Mouse (Mus musculus): ENCODE measurements at regions not wholly inside any gene's neighbourhood (a gene's known extent, or its start where the extent isn't known, plus 50 kb on each side); places are given as distances from the start of the nearest gene placed in this dataset.

GRCm38 (mm10) chr8:80250305-80251161 lies 192.7 kb upstream of the Hhip start:
- WGBS: 91% methylated on average over 7 of the region's 7 CpGs
- Histone ChIP-seq H3K4me3 (ENCODE audit: low read depth, low read length) (no peak overlapping the region), H3K4me1 (ENCODE audit: control insufficient read depth, insufficient read depth, low read length) (no peaks in the 10 kb centered on the region), H3K4me2 (replicated peaks; ENCODE audit: low read depth, low read length) (no peak overlapping the region), H3K36me3 (ENCODE audit: control insufficient read depth, insufficient read depth, low read length) (no peaks in the 10 kb centered on the region), H3K9me3 (ENCODE audit: control insufficient read depth, low read depth, low read length) (no peaks in the 10 kb centered on the region), H3K27ac (ENCODE audit: low read length) (no peak overlapping the region), H3K27me3 (ENCODE audit: control insufficient read depth, insufficient read depth, low read length) (no peaks in the 10 kb centered on the region), H3K9ac (replicated peaks; ENCODE audit: low read depth, low read length) (no peak overlapping the region)
- no peak for ATAC-seq (ENCODE audit: insufficient number of reproducible peaks, insufficient read depth, low FRiP score, low read depth)

DNA sequence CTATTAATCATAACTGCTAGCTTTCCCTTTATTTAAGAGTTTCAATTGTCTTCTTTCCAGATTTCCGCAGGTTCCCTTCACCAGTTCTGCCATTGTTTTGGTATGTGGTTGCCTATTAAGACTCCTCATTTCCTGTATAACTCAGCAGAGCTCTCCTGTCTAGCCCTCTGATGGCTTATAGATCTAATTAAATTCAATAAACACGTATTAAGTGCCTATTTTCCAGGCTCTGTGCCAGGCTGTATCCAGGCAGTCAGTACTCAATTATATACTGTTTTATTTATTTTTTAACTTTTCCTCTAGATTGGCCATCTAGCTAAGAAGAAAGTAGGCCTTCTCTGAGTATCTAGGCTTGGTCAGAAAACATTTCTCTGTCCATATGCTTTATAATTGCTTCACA lies 192.0 kb upstream of the Hhip start:
- Histone ChIP-seq H3K4me2 (replicated peaks; ENCODE audit: low read depth, low read length) (no peak overlapping the region), H3K27ac (ENCODE audit: low read length) (no peak overlapping the region), H3K36me3 (ENCODE audit: control insufficient read depth, insufficient read depth, low read length) (no peaks in the 10 kb centered on the region), H3K9me3 (ENCODE audit: control insufficient read depth, low read depth, low read length) (no peaks in the 10 kb centered on the region), H3K27me3 (ENCODE audit: control insufficient read depth, insufficient read depth, low read length) (no peaks in the 10 kb centered on the region), H3K9ac (replicated peaks; ENCODE audit: low read depth, low read length) (no peak overlapping the region), H3K4me3 (ENCODE audit: low read depth, low read length) (no peak overlapping the region), H3K4me1 (ENCODE audit: control insufficient read depth, insufficient read depth, low read length) (no peaks in the 10 kb centered on the region)
- 42% methylated on average over 2 of the region's 2 CpGs for WGBS
- ATAC-seq (ENCODE audit: insufficient number of reproducible peaks, insufficient read depth, low FRiP score, low read depth): no peak

DNA sequence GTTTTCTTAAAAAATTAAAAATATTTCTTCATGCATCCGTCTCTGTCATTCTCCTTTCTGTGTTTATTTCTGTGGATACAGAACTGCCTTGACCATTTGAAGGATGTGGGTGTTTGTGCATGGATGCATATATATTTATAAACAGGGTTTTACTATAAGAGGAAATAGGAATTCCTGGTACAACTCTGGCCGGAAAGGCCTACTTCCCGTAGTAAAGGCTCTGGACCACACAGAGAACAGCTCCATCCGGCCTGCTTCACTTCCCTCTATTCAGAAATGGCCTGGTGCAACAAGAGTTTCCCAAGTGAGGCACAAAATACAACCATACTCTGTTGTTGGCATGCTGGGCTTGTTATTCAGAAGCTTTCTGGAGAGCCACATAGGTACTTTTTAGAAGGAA lies 182.1 kb upstream of the Hhip start:
- Histone ChIP-seq H3K4me1 (ENCODE audit: control insufficient read depth, insufficient read depth, low read length) (no peaks in the 10 kb centered on the region), H3K4me2 (replicated peaks; ENCODE audit: low read depth, low read length) (no peak overlapping the region), H3K27me3 (ENCODE audit: control insufficient read depth, insufficient read depth, low read length) (no peaks in the 10 kb centered on the region), H3K4me3 (ENCODE audit: low read depth, low read length) (no peak overlapping the region), H3K9ac (replicated peaks; ENCODE audit: low read depth, low read length) (no peak overlapping the region), H3K27ac (ENCODE audit: low read length) (no peak overlapping the region), H3K9me3 (ENCODE audit: control insufficient read depth, low read depth, low read length) (no peaks in the 10 kb centered on the region), H3K36me3 (ENCODE audit: control insufficient read depth, insufficient read depth, low read length) (no peaks in the 10 kb centered on the region)
- ATAC-seq (ENCODE audit: insufficient number of reproducible peaks, insufficient read depth, low FRiP score, low read depth): no peak
- 76% methylated on average over 4 of the region's 4 CpGs for WGBS

DNA sequence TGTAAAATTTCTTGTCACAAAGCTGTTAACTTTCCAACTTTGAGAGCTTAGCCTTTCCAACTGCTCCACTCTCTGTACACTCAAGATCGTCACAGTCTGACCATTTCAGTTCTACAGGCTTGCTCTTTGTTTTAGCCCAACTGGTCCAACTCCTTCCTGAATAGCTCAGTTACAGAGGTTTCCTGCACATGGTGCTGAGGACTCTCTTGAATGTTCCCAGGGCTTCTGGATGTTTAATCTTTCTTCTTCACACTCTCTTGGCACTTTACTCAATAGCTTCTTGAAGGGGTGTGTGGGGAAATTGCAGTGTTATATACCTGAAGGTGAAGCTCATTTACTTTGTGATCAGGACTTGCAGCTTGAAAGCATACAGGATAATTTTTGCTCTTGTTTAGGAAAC lies 152.6 kb upstream of the Hhip start:
- no peak for ATAC-seq (ENCODE audit: insufficient number of reproducible peaks, insufficient read depth, low FRiP score, low read depth)
- Histone ChIP-seq H3K9ac (replicated peaks; ENCODE audit: low read depth, low read length) (no peak overlapping the region), H3K27me3 (ENCODE audit: control insufficient read depth, insufficient read depth, low read length) (no peaks in the 10 kb centered on the region), H3K27ac (ENCODE audit: low read length) (no peak overlapping the region), H3K4me1 (ENCODE audit: control insufficient read depth, insufficient read depth, low read length) (no peaks in the 10 kb centered on the region), H3K9me3 (ENCODE audit: control insufficient read depth, low read depth, low read length) (no peaks in the 10 kb centered on the region), H3K36me3 (ENCODE audit: control insufficient read depth, insufficient read depth, low read length) (no peaks in the 10 kb centered on the region), H3K4me3 (ENCODE audit: low read depth, low read length) (no peak overlapping the region), H3K4me2 (replicated peaks; ENCODE audit: low read depth, low read length) (no peak overlapping the region)
- 81% methylated on average over 1 of the region's 1 CpGs for WGBS

DNA sequence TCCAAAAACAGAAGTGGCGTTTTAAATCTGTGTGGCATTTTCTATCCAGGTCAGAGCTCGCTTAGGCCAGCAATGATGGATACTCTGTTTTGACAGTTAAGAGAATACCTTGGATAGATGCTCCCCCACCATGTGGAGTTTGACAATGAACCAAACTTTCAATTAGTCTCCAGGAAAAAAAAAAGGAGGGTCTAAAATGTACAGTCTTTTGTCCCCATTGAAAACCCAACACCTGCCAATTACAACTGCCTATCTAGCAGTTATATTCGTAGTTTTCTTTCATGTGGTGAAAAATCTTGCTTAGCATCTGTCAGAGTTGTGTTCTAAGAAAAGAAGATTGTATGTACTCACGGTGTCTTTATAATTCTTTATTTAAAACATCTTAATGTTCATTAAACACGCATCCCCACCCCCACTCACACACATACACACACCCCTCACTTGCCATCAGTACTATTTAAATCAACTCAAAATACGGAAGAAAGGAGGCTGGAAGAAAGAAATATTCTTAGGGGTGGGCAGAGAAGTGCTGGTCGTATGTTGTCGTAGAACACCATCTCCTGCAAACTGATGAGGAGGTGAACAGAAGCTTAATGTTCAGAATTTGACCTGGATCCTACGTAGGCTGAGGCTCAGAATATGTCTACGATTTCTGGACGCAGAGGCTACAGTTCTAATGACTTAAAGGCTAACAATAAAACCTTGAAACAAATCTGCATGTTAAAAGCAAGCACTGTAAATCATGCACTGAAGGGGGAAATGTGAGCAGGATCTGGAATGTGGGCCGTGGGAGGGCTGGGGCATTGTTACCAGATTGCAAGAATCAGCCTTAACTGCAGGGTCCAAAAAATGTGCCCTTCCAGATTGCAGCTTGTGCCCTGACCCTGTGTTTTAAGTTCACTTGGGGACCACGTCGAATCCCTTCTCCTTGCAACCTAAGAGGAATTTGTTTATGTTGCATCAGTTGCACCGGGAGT lies 147.2 kb upstream of the Hhip start:
- 53% methylated on average over 15 of the region's 15 CpGs for WGBS
- H3K9ac ChIP-seq (replicated peaks; ENCODE audit: low read depth, low read length): no peak overlapping the region
- H3K27me3 ChIP-seq (ENCODE audit: control insufficient read depth, insufficient read depth, low read length): no peaks in the 10 kb centered on the region
- no peak overlapping the region for H3K4me2 ChIP-seq (replicated peaks; ENCODE audit: low read depth, low read length)
- no peaks in the 10 kb centered on the region for H3K36me3 ChIP-seq (ENCODE audit: control insufficient read depth, insufficient read depth, low read length)
- H3K4me3 ChIP-seq (ENCODE audit: low read depth, low read length): no peak overlapping the region
- H3K4me1 ChIP-seq (ENCODE audit: control insufficient read depth, insufficient read depth, low read length): no peaks in the 10 kb centered on the region
- no peak for ATAC-seq (ENCODE audit: insufficient number of reproducible peaks, insufficient read depth, low FRiP score, low read depth)
- H3K9me3 ChIP-seq (ENCODE audit: control insufficient read depth, low read depth, low read length): no peaks in the 10 kb centered on the region
- H3K27ac ChIP-seq (ENCODE audit: low read length): no peak overlapping the region

GRCm38 (mm10) chr8:80203769-80204677 lies 146.2 kb upstream of the Hhip start:
- Histone ChIP-seq H3K9ac (replicated peaks; ENCODE audit: low read depth, low read length) (no peak overlapping the region), H3K9me3 (ENCODE audit: control insufficient read depth, low read depth, low read length) (no peaks in the 10 kb centered on the region), H3K4me3 (ENCODE audit: low read depth, low read length) (no peak overlapping the region), H3K27me3 (ENCODE audit: control insufficient read depth, insufficient read depth, low read length) (no peaks in the 10 kb centered on the region), H3K36me3 (ENCODE audit: control insufficient read depth, insufficient read depth, low read length) (no peaks in the 10 kb centered on the region), H3K4me1 (ENCODE audit: control insufficient read depth, insufficient read depth, low read length) (no peaks in the 10 kb centered on the region), H3K27ac (ENCODE audit: low read length) (no peak overlapping the region), H3K4me2 (replicated peaks; ENCODE audit: low read depth, low read length) (no peak overlapping the region)
- no peak for ATAC-seq (ENCODE audit: insufficient number of reproducible peaks, insufficient read depth, low FRiP score, low read depth)
- WGBS: 51% methylated on average over 4 of the region's 4 CpGs

DNA sequence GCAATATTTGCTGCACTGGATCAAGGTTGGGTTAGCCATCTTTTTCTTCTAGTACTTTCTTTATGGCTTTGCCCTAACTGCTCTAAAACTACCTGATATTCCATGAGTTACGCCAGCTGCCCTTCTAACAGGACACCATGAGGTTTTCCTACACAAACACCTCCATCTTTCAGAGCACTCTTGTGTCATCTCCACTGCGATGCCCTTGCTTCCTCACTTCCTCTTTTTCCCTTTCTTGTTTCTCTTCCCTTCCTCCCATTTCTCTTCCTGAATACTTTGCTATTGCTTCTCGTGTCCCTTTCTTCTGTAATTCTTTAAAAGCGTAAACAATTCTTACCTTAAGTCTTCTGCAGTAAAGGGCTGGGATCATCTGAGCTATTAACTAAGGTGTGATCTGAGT lies 139.9 kb upstream of the Hhip start:
- H3K9ac ChIP-seq (replicated peaks; ENCODE audit: low read depth, low read length): no peak overlapping the region
- H3K27me3 ChIP-seq (ENCODE audit: control insufficient read depth, insufficient read depth, low read length): no peaks in the 10 kb centered on the region
- H3K4me1 ChIP-seq (ENCODE audit: control insufficient read depth, insufficient read depth, low read length): no peaks in the 10 kb centered on the region
- no peaks in the 10 kb centered on the region for H3K9me3 ChIP-seq (ENCODE audit: control insufficient read depth, low read depth, low read length)
- no peaks in the 10 kb centered on the region for H3K36me3 ChIP-seq (ENCODE audit: control insufficient read depth, insufficient read depth, low read length)
- no peak for ATAC-seq (ENCODE audit: insufficient number of reproducible peaks, insufficient read depth, low FRiP score, low read depth)
- 79% methylated on average over 4 of the region's 4 CpGs for WGBS
- H3K4me2 ChIP-seq (replicated peaks; ENCODE audit: low read depth, low read length): no peak overlapping the region
- no peak overlapping the region for H3K4me3 ChIP-seq (ENCODE audit: low read depth, low read length)
- H3K27ac ChIP-seq (ENCODE audit: low read length): no peak overlapping the region

DNA sequence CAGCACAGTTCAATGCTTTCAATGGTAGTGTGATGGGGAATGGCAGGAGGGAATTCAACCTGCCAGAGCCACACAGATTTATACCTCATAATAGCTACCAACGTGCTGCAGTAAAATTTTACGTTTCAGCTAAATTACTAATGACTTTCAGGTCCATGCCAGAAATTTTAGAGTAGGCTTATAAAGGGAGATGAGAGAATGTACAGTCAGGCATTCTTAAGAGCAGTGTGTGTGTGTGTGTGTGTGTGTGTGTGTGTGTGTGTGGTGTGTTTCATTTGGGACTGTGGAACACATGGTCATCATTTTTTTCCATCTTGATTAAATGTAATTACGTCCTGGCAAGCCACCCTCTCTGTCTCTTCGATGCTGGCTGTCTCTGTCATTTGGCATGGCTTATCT lies 132.7 kb upstream of the Hhip start:
- Histone ChIP-seq H3K36me3 (ENCODE audit: control insufficient read depth, insufficient read depth, low read length) (no peaks in the 10 kb centered on the region), H3K4me3 (ENCODE audit: low read depth, low read length) (no peak overlapping the region), H3K27ac (ENCODE audit: low read length) (no peak overlapping the region), H3K27me3 (ENCODE audit: control insufficient read depth, insufficient read depth, low read length) (no peaks in the 10 kb centered on the region), H3K9ac (replicated peaks; ENCODE audit: low read depth, low read length) (no peak overlapping the region), H3K9me3 (ENCODE audit: control insufficient read depth, low read depth, low read length) (no peaks in the 10 kb centered on the region), H3K4me2 (replicated peaks; ENCODE audit: low read depth, low read length) (no peak overlapping the region), H3K4me1 (ENCODE audit: control insufficient read depth, insufficient read depth, low read length) (no peaks in the 10 kb centered on the region)
- no peak for ATAC-seq (ENCODE audit: insufficient number of reproducible peaks, insufficient read depth, low FRiP score, low read depth)
- WGBS: 60% methylated on average over 4 of the region's 4 CpGs

All from stomach, embryonic 14.5 days (tissue).